Mouse (Mus musculus) hindbrain, embryonic 10.5 days (tissue): ENCODE measurements around the gene Olfr722. TPM values are rescaled to one million over a fixed set of nuclear protein-coding genes. Genes with fewer than 3 reads are reported as not detected.
"Not testable (repeated sequence)": the region's sequence is repeated elsewhere in the genome, so short reads cannot be mapped to it uniquely, and the experiment has no call there.

Experiments used
- DNase-seq: peaks from one replicate; pipeline ENCODE4 v3.0.0-alpha.2; 2017; ENCODE audit warnings: low spot score
- H3K27ac ChIP-seq: fragments of 300-500 bp; sonication (generic); 2 replicates; pipeline ENCODE4 v1.5.1; 2016; ENCODE audit warnings: mild to moderate bottlenecking, moderate library complexity
- H3K27me3 ChIP-seq: fragments of 300-500 bp; sonication (generic); 2 replicates; pipeline ENCODE4 v1.6.1; 2016; ENCODE audit warnings: mild to moderate bottlenecking; ENCODE audit not compliant: poor library complexity, insufficient read depth, severe bottlenecking
- H3K36me3 ChIP-seq: fragments of 300-500 bp; sonication (generic); 2 replicates; pipeline ENCODE4 v1.6.1; 2016; ENCODE audit warnings: mild to moderate bottlenecking, moderate library complexity
- H3K4me1 ChIP-seq: fragments of 300-500 bp; sonication (generic); replicated peaks from 2 replicates; pipeline ENCODE4 v1.6.1; 2016; ENCODE audit warnings: mild to moderate bottlenecking
- H3K4me3 ChIP-seq: fragments of 300-500 bp; sonication (generic); 2 replicates; pipeline ENCODE4 v1.5.1; 2016; ENCODE audit warnings: mild to moderate bottlenecking, moderate library complexity
- H3K9me3 ChIP-seq: fragments of 300-500 bp; sonication (generic); 2 replicates; pipeline ENCODE4 v1.6.1; 2016; ENCODE audit warnings: mild to moderate bottlenecking, moderate library complexity
- polyA plus RNA-seq: library from polyadenylated mRNA; unstranded; fragments of >200 nt; fragmentation: Nextera tagmentation; extraction: Ambion mirVana; gene quantifications from 2 replicates; pipeline ENCODE4 v1.2.1, GENCODE M21; 2016

Olfr722 gene
- polyA plus RNA-seq: not detected in 2 replicates

DNA sequence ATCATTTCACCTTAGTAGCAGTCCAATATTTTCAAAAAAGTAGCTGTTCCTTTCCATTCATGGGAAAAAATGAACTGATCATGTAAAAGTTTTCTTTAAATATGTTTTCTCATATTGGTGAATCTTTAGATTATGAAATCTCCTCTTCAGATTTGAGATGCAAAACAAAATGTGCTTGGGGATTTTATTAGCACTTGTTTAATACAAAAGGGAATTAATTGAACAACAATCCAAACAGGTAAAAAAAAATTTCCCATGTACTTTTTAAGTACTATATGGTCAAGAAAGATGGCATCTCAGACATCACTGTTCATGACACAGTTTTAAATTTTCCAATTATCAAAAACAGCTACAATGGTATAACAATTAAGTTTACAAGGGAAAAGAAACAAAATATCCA lies at the start of gene Olfr722:
Gene Olfr722 (minus strand): TSS at position 101 of the 400 bp plus-strand sequence.
- H3K27me3 ChIP-seq: no peaks in the 10 kb centered on the region
- no peaks in the 10 kb centered on the region for H3K4me1 ChIP-seq
- no peak within 1 kb of the TSS for H3K27ac ChIP-seq
- H3K36me3 ChIP-seq: no peaks in the 10 kb centered on the region
- H3K9me3 ChIP-seq: no peaks in the 10 kb centered on the region
- DNase-seq: no peak
- no peak within 1 kb of the TSS for H3K4me3 ChIP-seq

DNA sequence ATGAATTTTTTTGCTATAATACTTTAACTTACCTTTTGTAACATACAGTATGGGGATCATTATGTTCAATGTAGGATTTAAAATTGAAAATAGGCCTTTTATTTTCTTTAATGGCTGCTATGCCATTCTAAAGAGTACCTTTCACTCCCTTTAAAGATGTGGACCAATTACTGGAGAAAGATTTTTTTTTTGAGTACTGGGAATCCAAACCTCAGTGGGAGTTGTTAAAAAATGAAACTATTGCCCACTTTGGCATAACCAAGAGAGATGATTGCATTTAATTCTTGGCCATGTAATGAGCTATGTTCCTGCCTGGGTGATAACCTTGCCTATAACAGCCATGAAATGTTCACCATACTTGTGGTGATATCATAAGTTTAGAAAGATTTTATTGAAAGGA lies 29.9 kb upstream of the Olfr722 start, which contains the start of gene Olfr723:
Gene Olfr723 (minus strand): TSS at position 101 of the 400 bp plus-strand sequence.
- not testable (repeated sequence) for DNase-seq

DNA sequence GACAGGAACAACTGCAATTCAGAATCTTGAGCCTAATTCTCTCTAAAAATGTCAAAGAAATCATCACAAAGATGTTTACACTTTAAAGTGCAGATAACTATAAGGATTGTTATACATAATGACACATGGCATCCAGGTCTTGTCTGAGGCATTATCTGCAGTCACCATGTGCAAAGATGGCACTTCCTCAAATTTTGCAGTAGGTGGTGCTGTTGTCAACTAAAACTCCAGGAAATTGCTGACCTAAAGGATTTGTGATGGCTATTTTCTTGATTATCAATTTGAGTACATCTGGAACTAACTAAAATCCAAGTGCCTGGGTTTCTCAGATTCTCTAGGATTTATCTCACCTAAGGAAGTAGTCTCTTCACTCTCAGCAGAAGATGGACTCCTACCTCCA lies 41.4 kb downstream of the Olfr722 start:
- Histone ChIP-seq H3K4me3 (no peak overlapping the region), H3K36me3 (no peaks in the 10 kb centered on the region), H3K4me1 (no peaks in the 10 kb centered on the region), H3K27me3 (no peaks in the 10 kb centered on the region), H3K9me3 (no peaks in the 10 kb centered on the region), H3K27ac (no peak overlapping the region)
- peak; percentile 11 for DNase-seq

More for the DNA sequence above, 29.9 kb upstream of the Olfr722 start, which contains the start of gene Olfr723:
- not testable (repeated sequence) for H3K4me1 ChIP-seq, H3K4me3 ChIP-seq, H3K36me3 ChIP-seq, H3K27me3 ChIP-seq, H3K27ac ChIP-seq, H3K9me3 ChIP-seq

Other genes starting within 250 kb of the Olfr722 start
- gene Armh4, start 118.6 kb downstream of the Olfr722 start, polyA plus RNA-seq: 37.7 and 39.5 TPM in 2 replicates
- not detected in 2 replicates for gene Olfr723, start 29.8 kb upstream of the Olfr722 start, polyA plus RNA-seq
- gene Olfr724, start 61.3 kb upstream of the Olfr722 start, polyA plus RNA-seq: not detected in 2 replicates
- gene Olfr725, start 138.4 kb upstream of the Olfr722 start, polyA plus RNA-seq: not detected in 2 replicates
- gene Olfr726, start 189.0 kb upstream of the Olfr722 start, polyA plus RNA-seq: not detected in 2 replicates
- gene Olfr727, start 221.2 kb upstream of the Olfr722 start, polyA plus RNA-seq: not detected in 2 replicates
- gene Olfr728, start 240.7 kb upstream of the Olfr722 start, polyA plus RNA-seq: not detected in 2 replicates